Mouse (Mus musculus) right cerebral cortex, postnatal 4 days (tissue): ENCODE measurements at regions not wholly inside any gene's neighbourhood (a gene's known extent, or its start where the extent isn't known, plus 50 kb on each side); places are given as distances from the start of the nearest gene placed in this dataset.

Experiments
- DNase-seq: peaks from one replicate; pipeline ENCODE4 v3.0.0-alpha.2; 2022

DNA sequence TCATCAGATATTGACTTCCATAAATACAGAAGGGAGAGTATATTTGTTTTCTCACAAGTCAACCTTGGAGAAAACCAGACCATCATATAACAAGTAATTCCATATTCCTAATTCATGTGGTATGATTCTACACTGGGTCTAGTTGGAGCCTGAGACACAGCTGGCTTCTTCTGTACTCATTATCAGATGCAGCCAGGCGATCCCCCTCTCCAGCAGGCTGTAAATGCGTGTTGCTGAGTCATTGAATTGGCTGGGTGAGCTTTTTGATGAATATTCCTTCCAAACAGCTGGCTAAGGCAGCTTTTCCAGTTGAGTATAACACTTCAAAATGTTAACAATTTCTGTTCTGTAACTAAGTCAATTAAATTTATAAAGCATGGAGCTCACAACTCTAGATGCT is 102.2 kb upstream of the Sstr4 start:
- DNase-seq = no peak

DNA sequence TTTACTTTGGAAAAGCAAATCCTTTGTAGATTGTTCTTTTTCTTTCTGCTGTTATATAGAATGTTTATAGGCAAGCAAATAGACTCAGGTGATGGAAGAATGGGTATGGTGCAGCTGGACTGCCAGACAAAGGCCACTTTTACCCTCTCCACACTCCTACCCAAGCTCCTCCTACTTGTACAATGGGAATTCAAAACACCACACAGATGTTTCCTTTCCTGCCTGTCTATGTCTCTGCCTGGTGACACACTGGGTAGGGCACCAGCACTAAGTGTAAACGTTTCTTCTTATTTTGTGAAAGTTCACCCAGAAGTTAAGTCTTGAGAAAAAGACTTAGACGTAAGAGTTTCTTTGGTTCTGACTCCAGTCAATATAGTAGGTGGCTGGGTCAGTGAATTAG is 94.3 kb upstream of the Sstr4 start:
- no peak for DNase-seq

DNA sequence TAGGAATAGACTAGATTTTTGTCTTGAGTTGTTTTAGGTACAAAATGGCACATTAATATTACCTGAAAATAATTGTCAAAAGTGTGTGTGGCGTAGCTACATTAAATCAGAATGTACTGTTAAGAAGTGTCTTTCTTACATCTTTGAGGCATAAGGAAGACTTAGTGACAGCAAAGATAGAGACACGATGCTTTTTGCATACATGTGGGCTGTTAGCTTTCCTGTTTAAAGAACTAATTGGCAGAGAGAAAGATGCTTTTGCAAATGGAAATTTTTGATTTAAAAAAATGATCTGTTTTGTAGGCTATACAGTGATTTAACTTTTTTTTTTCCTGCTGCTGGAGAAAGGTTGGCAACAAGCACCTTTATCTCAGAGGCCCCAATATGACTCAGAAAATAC is 82.9 kb upstream of the Sstr4 start:
- no peak for DNase-seq

DNA sequence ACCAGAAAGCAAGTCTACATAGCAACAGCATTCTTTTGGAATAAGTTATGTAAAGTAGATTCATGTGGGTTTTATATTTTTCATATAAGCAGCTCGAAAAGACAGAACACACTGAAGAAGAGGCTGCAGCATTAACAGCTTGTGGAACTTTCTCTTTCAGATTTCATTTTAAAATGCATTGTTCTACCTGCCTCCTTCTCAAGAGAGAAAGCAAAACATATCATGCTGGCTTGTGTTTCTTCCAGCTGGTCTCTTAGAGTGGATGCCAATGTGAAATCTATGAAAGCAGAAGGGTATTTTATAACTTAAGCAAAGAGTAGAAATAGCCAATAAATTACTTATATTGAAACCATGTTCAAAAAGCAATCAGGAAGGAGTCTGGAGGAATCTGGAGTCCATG is 74.2 kb upstream of the Sstr4 start:
- no peak for DNase-seq

DNA sequence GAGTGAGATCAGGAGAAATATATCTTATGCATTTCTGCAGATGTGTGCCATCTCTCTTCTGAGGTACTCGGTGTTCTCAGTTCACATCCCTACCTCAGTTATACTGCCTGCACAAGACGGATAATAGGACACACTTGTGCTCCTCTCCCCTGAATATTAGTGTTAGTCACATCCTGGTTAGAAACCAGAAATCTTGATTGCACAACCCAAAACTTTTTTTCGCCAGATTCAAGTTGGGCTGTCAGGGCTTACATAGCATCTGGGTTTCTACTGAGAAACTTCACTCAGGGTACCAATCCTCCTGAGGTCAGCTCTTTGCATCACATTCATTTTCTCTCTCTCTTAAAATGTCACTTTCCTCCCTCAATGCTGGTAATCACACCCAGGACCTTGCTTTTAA is 69.8 kb upstream of the Sstr4 start:
- no peak for DNase-seq

DNA sequence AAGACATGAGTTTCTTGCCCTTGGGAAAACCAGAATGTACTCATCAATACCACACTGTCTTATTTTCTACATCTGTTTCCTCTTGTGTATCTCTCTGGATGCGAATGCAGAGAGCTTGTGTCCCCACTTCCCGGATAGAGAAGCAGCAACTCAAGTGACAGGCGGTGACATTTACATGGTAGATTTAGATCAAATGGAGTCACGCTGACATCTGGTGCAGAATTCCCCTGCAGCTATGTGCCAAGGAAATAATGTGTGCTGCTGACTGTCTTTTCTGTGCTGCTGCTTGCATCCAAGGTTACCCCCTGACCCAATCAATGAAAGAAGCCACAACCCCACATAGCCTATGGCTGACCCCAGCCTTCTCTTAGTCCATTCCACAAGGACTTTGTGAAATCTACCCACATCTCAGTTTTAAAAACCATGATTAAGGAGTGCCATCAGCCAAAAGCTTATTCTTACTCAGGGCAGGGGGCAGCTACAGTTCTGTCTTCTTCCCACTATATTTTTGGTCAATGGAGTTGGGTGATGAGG is 69.2 kb upstream of the Sstr4 start:
- DNase-seq = no peak

DNA sequence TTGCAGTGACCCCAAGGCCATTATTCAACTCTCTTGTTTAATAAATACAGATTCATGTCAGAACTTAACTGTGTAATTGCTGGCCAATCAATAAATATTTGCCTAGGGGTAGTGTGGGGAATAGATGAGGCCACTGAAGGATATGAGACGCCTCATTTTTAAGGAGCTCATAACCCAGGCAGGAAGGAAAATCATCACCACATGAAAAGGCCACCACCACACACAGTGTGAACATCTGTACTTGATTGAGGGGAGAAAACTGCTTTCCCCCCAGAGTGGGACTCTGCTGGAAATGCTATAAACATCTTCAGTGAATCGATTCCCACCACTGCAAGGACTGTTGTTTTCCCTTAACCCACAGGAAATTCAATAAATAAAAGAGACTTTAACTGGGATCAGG is 68.7 kb upstream of the Sstr4 start:
- DNase-seq = no peak

DNA sequence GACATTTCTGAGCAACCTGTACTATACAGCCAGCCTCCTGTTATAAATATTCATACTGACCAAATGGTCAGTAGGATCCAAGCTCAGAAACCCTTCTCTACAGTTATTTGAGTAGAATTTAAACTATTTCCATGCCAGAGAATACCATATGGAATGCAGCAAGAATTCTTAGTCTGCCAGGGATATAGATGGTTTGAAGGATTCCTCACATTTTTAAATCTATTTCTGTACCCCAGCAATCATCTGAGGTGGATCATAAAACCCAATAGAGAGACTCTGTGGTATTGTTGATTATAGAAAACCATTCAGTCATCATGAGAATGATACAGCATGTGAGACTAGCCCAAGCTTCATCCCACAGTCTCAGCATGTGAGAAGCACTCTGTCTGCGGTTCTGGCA is 67.6 kb upstream of the Sstr4 start:
- DNase-seq = no peak

DNA sequence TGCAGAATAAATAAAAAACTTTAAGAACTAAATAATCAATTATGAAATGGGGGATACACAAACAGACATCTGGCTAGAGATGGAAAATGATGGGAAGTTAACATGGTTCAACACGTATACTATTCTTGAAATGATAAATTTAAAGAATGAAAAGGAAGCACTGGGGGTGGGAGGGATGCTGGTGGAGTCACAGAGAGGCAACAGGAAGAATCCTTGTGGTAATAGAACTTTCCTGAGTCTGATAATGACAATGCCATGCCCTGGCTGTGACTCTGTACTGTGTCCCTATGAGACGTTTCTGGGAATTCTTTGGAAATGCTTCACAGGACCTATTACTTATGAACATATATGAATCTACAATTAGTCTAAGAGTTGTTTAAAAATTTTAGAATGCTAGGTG is 64.8 kb upstream of the Sstr4 start:
- DNase-seq = no peak

DNA sequence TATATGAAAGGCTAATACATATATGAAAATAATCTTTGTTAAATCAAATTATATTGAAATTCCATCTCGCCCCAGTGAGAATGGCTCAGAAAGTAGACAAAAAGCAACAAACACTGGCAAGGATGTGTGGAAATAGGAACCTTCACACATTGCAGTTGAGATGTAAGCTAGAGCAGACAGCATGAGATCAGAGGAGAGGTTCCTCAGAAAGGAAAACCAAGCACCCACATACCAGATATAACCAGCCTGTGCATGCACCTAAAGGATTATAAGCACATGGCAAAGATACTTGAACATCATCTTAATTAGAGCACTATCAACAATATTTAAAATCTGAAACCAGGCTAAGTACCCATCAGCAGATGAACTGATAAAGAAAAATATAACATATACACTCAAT is 60.6 kb upstream of the Sstr4 start:
- no peak for DNase-seq

DNA sequence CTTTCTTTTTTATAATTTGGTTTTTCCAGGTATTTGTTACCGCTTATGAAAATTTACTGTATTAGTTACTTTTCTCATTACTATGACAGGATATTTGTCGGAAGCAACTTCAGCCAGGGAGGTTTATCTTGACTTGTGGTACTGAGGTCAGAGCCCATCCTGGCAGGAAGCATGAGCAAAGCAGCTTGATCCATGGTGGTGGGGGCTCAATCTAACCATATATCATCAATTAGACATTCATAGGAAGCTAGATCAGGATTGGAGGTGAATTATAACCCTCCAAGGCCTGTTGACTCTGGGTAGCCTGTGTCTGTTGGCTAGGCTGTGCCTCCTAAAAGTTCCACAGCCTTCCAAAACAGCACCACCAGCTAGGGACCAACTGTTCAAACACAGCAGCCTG is 58.5 kb upstream of the Sstr4 start:
- no peak for DNase-seq

DNA sequence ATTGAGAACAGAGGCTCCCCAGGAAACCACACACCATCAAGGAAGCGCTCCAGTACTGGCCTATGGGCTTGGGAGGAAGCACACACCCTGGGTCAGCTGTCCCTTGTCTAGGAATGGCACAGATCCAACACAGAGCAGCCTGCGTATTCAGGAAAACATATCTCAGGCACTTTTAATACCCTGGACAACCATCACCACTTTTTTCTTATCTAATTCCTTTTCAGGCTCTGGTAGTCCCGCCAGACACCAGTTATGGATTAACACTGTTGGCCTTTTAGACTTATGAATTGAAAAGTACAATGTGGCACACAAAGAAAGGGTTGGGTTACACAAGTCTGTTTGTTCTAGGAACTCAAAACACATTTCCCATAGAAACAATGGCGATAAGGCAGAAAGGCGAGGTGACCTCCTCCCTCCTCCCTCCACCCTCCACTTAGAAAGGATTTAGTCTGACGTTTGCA is 56.8 kb upstream of the Sstr4 start:
- DNase-seq = no peak

DNA sequence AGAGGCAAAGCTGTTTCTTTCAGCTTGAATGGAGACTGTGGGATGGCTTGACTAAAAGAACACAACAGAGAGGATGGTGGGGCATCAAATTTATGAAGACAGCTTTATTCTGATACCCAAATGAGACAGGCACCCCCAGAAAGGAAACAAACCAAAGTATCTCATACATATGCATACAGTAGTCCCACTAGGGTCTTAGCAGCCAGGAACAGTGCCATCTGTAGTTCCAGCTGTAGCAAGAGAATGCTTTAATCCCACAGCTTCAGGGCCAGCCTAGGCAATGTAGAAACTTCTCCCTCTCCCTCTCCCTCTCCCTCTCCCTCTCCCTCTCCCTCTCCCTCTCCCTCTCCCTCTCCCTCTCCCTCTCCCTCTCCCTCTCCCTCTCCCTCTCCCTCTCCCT is 56.2 kb upstream of the Sstr4 start:
- no peak for DNase-seq

DNA sequence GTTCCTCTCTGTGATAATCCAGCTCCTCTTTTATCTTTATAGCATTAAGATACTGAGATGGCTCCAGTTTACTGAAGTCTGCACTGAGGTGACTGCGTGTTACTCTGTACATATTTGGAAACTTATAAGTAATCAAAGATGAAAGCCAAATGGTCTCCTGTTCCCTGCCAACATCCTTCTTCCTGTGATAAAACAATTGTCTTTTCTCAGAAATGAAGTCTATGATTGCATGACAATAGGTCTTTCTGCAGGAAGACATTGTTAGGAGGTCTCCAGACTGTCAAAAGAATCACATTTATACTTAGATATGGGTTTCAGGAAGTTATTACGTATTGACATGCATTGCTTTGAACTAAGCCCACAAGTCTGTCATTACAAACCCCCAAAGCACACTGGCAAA is 51.0 kb upstream of the Sstr4 start:
- DNase-seq = no peak
